Mouse (Mus musculus) limb, embryonic 11.5 days (tissue): Measurements from ENCODE around the gene Col15a1. TPM values are rescaled to one million over a fixed set of nuclear protein-coding genes. Genes with fewer than 3 reads are reported as not detected.

ENCODE experiments used
- ATAC-seq: fragments of 200-750 bp; cut with Nextera tagmentation; 2 replicates; pipeline ENCODE4 v1.8.0; 2017; ENCODE audit warnings: low read depth; ENCODE audit not compliant: insufficient number of reproducible peaks, low FRiP score, low TSS enrichment
- DNase-seq: peaks from one replicate; pipeline ENCODE4 v3.0.0-alpha.2; 2015; ENCODE audit warnings: low spot score
- H3K27ac ChIP-seq: fragments of 300-500 bp; sonication (generic); replicated peaks from 2 replicates; pipeline ENCODE4 v1.5.1; 2014; ENCODE audit warnings: low read depth, mild to moderate bottlenecking, low read length
- H3K27me3 ChIP-seq: fragments of 300-500 bp; sonication (generic); 2 replicates; pipeline ENCODE4 v1.6.1; 2014; ENCODE audit warnings: mild to moderate bottlenecking, low read length, mixed read lengths; ENCODE audit not compliant: control insufficient read depth, insufficient read depth
- H3K36me3 ChIP-seq: fragments of 300-500 bp; sonication (generic); 2 replicates; pipeline ENCODE4 v1.6.1; 2014; ENCODE audit warnings: mild to moderate bottlenecking, low read length, moderate library complexity, mixed read lengths; ENCODE audit not compliant: control insufficient read depth, insufficient read depth
- H3K4me1 ChIP-seq: fragments of 300-500 bp; sonication (generic); 2 replicates; pipeline ENCODE4 v1.6.1; 2014; ENCODE audit warnings: low read length, mixed read lengths; ENCODE audit not compliant: control insufficient read depth, insufficient read depth
- H3K4me2 ChIP-seq: fragments of 300-500 bp; sonication (generic); 2 replicates; pipeline ENCODE4 v1.6.1; 2014; ENCODE audit warnings: low read depth, mild to moderate bottlenecking, moderate library complexity; ENCODE audit not compliant: severe bottlenecking
- H3K4me3 ChIP-seq: fragments of 300-500 bp; sonication (generic); 2 replicates; pipeline ENCODE4 v1.5.1; 2014; ENCODE audit warnings: low read depth, low read length
- H3K9ac ChIP-seq: fragments of 300-500 bp; sonication (generic); 2 replicates; pipeline ENCODE4 v1.6.1; 2014; ENCODE audit warnings: mild to moderate bottlenecking, low read length
- H3K9me3 ChIP-seq: fragments of 300-500 bp; sonication (generic); 2 replicates; pipeline ENCODE4 v1.6.1; 2016; ENCODE audit warnings: low read length; ENCODE audit not compliant: control insufficient read depth
- WGBS: fragments of 180-500 bp; shearing (Covaris S2); extraction: QIAGEN DNeasy Blood & Tissue Kit; methylation state at CpG from one replicate; pipeline ENCODE4 v1.1.7; 2014; 5-methylcytosine and 5-hydroxymethylcytosine counted together
- polyA plus RNA-seq: library from polyadenylated mRNA; unstranded; fragments of >200 nt; fragmentation: Nextera tagmentation; extraction: Ambion mirVana; gene quantifications from 2 replicates; pipeline ENCODE4 v1.2.1, GENCODE M21; 2014

The Col15a1 gene
- polyA plus RNA-seq, 1 experiment from 2014 or later, result 8.6 TPM

DNA sequence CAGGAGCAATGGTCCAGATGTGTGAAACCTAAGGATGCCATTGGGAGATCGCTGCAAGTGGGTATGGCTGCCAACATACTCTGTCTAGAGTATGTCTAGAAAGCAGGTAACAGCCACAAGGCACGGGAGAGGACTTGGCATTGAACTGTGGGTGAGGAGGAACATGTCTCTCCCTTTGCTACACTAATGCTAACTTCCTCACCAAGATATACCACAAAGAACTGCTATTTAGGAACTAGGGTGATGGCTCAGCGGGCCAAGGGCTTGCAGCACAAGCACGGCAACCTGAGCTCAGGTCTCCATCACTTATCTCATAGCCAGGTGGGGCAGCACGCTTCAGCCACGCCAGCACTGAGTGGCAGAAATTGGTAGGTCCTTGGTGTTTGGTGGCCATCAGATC lies 103.5 kb downstream of the Col15a1 start:
- H3K4me1 ChIP-seq, result no peaks in the 10 kb centered on the region
- no peaks in the 10 kb centered on the region for H3K9me3 ChIP-seq
- H3K36me3 ChIP-seq, result no peaks in the 10 kb centered on the region
- ATAC-seq, result no peak
- no peak overlapping the region for H3K4me3 ChIP-seq
- no peak overlapping the region for H3K27ac ChIP-seq
- H3K4me2 ChIP-seq, result no peak overlapping the region
- H3K9ac ChIP-seq, result no peak overlapping the region
- no peaks in the 10 kb centered on the region for H3K27me3 ChIP-seq
- 93% methylated on average over 6 of the region's 6 CpGs for WGBS
- no peak for DNase-seq

DNA sequence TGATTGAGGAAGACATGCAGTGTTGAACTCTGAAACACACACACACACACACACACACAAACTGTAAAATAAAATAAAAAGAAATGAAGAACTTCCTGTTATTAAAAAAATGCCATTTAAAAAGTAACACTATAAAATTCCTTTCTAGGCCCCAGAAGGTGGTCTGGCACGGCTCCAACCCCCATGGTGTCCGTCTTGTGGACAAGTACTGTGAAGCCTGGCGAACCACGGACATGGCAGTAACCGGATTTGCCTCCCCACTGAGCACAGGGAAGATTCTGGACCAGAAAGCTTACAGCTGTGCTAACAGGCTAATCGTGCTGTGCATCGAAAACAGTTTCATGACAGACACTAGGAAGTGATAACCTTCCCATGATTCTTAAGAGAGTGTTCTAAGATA lies 104.0 kb downstream of the Col15a1 start:
- DNase-seq (no peak), ATAC-seq (no peak)
- Histone ChIP-seq H3K4me2 (no peak overlapping the region), H3K4me1 (no peaks in the 10 kb centered on the region), H3K36me3 (no peaks in the 10 kb centered on the region), H3K9me3 (no peaks in the 10 kb centered on the region), H3K9ac (no peak overlapping the region), H3K27ac (no peak overlapping the region), H3K4me3 (no peak overlapping the region), H3K27me3 (no peaks in the 10 kb centered on the region)
- whole genome bisulfite sequencing, result 80% methylated on average over 7 of the region's 7 CpGs

DNA sequence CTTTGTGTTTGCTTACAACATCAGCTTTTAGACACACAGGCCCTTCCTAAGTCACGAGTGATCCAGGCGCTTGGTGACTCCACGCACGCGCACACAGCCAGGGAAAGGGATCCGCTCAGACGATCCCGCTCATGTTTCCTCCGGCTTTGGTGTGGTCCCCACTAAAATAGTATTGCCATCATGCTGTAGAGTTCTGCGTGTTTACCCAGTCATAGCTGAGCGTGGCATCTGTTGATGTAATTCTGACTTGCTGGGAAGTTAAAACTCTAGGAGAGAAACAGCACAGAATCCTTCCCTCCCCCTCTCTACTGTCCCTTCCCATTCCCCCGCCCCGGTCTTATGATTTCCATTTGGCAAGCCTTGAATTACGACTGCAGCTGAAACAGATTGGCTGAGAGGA lies 104.7 kb downstream of the Col15a1 start:
- no peak for ATAC-seq
- DNase-seq, result no peak
- H3K36me3 ChIP-seq, result no peaks in the 10 kb centered on the region
- no peaks in the 10 kb centered on the region for H3K4me1 ChIP-seq
- no peak overlapping the region for H3K27ac ChIP-seq
- no peak overlapping the region for H3K4me2 ChIP-seq
- no peak overlapping the region for H3K4me3 ChIP-seq
- no peak overlapping the region for H3K9ac ChIP-seq
- WGBS, result 87% methylated on average over 14 of the region's 14 CpGs
- H3K9me3 ChIP-seq, result no peaks in the 10 kb centered on the region
- H3K27me3 ChIP-seq, result no peaks in the 10 kb centered on the region

DNA sequence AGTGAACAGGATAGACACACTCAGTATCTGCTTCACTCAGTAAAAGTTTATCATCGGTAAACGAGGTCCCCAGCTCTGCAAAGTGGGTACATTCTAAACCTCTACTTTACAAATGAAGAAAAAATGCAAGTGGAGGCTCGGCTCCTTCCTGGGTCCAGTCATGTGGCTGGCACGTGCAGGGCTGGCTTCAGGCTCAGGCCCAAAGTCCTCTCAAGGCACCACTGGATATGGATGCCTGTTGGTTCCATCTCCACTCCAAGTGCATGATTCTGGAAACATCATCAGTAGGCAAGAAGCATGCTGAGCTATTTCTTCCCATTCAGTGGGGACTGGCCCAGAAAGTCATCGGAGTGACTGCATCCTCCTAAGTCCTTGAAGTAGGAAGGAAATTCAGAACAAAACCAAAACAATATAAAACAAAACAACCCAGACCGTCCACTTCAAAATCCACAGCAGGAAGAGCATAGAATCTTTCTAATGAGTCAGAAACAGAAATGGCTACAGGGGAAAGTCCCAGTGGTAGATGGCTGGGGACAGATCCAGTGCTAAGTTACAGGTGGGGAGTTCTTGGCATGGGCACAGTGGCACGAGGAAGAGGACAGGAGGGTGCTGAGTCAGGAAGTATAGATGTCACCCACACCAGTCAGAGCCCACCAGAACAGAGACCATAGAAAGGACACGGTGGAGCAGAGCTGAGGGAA lies 105.9 kb downstream of the Col15a1 start:
- 85% methylated on average over 8 of the region's 8 CpGs for WGBS
- Histone ChIP-seq H3K27me3 (no peaks in the 10 kb centered on the region), H3K9ac (no peak overlapping the region), H3K36me3 (no peaks in the 10 kb centered on the region), H3K27ac (no peak overlapping the region), H3K9me3 (no peaks in the 10 kb centered on the region), H3K4me1 (no peaks in the 10 kb centered on the region), H3K4me3 (no peak overlapping the region), H3K4me2 (no peak overlapping the region)
- ATAC-seq, result no peak
- no peak for DNase-seq

DNA sequence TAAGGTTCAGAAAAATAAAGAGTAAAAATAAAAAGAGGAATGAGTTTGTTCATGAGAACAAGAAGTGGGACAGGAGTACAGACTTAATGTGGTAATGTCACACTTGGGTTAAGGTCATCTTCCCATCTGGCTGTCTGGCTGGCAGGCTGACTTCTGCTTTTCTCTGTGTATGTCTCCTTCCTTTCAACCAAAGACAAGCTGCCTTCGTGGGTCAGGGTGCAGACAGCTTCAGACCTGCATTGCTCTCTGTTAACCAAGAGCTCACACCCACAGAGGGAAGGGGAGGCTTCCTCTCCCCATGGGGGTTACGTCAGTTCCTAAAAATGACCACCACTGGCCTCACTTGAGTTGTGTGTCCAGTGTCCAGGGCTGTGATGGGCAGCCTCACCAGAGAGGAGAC lies 107.5 kb downstream of the Col15a1 start:
- Histone ChIP-seq H3K9me3 (no peaks in the 10 kb centered on the region), H3K4me3 (no peak overlapping the region), H3K36me3 (no peaks in the 10 kb centered on the region), H3K4me2 (no peak overlapping the region), H3K9ac (no peak overlapping the region), H3K4me1 (no peaks in the 10 kb centered on the region), H3K27ac (no peak overlapping the region), H3K27me3 (no peaks in the 10 kb centered on the region)
- WGBS, result 62% methylated on average over 2 of the region's 2 CpGs
- DNase-seq (no peak), ATAC-seq (no peak)

DNA sequence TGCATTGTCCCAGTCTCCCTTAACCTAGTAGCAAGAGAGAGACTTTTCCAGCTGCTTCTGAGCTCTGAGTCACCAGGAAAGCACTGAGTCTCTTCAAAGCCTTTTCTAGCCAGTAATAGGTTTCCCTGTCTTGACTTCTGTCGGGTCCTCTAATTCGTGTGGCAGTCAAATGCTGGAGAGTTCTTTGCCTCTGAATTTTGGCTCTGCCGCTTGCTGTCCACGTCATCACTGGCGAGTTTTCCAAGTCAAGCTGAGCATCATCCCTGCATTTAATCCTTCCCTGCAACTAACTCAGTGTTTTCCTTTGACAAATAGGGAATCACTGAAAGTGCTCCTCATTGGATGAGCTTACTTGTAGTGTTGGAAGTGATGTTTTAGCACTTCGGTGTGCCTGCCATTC lies 108.5 kb downstream of the Col15a1 start:
- H3K36me3 ChIP-seq, result no peaks in the 10 kb centered on the region
- H3K4me2 ChIP-seq, result no peak overlapping the region
- H3K9ac ChIP-seq, result no peak overlapping the region
- no peak overlapping the region for H3K4me3 ChIP-seq
- ATAC-seq, result no peak
- H3K27ac ChIP-seq, result no peak overlapping the region
- H3K4me1 ChIP-seq, result no peaks in the 10 kb centered on the region
- no peak for DNase-seq
- no peaks in the 10 kb centered on the region for H3K27me3 ChIP-seq
- WGBS, result 74% methylated on average over 6 of the region's 6 CpGs
- no peaks in the 10 kb centered on the region for H3K9me3 ChIP-seq

DNA sequence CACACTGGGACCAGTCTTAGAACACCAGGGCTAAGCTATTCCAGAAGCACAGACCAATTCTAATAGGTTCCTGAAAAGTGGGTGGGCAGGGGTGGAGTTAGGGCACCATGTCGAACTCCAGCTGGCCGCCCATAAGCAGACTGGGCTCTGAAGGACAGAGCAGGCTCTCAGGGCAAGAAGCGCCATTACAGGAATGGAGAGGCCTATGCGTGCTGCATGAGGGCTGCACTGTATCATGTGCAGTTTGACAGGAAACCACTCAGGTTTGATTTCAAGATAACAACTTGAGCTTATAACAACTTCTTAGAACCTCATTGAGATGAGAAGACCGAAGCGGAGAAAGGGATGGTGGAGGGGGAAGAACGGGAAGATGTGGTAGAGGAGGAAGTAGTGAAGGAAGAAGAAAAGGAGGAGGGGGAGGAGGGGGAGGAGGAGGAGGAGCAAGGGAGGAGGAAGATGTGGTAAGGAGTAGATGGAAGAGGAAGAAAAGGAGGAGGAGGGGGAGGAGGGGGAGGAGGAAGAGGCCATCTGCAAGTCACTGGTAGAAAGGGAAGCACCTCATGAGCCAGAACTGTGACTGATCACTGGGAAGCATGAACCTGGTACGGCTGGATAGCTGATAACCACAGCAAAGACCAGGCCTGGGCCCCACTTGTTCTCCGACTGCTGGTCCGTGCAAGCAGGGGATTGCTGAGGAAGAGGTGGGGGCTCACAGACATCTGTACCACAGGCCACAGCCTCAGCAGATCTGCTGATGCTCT lies 111.8 kb downstream of the Col15a1 start:
- no peak for DNase-seq
- 88% methylated on average over 10 of the region's 10 CpGs for WGBS
- no peaks in the 10 kb centered on the region for H3K4me1 ChIP-seq
- ATAC-seq, result no peak
- no peaks in the 10 kb centered on the region for H3K27me3 ChIP-seq
- H3K9me3 ChIP-seq, result no peaks in the 10 kb centered on the region
- H3K36me3 ChIP-seq, result no peaks in the 10 kb centered on the region
- no peak overlapping the region for H3K4me3 ChIP-seq
- no peak overlapping the region for H3K9ac ChIP-seq
- no peak overlapping the region for H3K27ac ChIP-seq
- H3K4me2 ChIP-seq, result no peak overlapping the region

DNA sequence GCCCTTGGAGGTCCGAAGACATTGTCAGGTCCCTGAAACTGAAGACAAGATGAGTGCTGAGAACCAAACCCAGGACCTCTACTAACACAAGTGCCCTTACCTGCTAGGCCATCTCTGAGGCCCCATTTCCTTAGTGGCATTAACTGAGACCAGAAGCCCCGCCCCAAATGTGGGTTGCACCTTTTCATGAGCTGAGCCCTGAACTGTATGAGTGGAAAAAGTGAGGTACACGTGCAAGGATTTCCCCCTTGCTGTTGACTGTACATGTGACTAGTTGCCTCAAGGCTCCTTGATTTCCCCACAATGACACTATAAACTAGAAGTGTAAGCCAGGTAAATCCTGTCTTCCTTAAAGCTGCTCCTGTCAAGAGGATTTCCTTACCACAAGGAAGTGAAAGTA lies 114.4 kb downstream of the Col15a1 start:
- WGBS, result 80% methylated on average over 3 of the region's 3 CpGs
- H3K4me1 ChIP-seq, result no peaks in the 10 kb centered on the region
- H3K36me3 ChIP-seq, result no peaks in the 10 kb centered on the region
- ATAC-seq (no peak), DNase-seq (no peak)
- H3K4me3 ChIP-seq, result no peak overlapping the region
- H3K27ac ChIP-seq, result no peak overlapping the region
- H3K9ac ChIP-seq, result no peak overlapping the region
- no peak overlapping the region for H3K4me2 ChIP-seq
- H3K27me3 ChIP-seq, result no peaks in the 10 kb centered on the region
- no peaks in the 10 kb centered on the region for H3K9me3 ChIP-seq
